ENCODE assay signal across 12 mouse cellular contexts in the genomic region with DNA sequence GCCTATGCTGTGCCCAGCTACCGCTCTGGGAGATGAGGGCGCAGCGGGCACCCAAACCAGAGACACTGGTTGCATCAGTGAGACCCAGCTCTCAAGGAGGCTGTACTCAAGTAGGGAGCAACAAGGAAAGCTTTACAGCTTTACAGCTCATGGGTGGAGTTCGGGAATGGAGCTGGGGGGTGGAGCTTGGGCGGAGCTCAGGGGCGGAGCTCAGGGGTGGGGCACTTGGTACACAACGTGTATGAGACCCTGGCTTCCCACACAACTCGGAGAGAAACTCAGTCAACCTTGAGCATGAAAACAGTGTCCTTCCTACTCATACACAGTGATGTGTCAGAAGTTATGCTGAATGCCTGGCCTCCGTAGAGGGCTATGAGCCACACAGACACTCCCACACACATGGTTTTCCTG. TPM values are rescaled to one million over a fixed set of nuclear protein-coding genes. Genes with fewer than 3 reads are reported as not detected.
A peak's percentile ranks its signal among the peaks of the same experiment; 100 is the strongest.
DNase-seq lines count a peak whose midpoint lies in the region; ATAC-seq lines count a peak whose summit lies in the region.
"Had no signal": no experiment of that assay in that cellular context is flagged by ENCODE, and none has a peak within 500 bp of the region (broad histone marks: within the 10 kb centered on the region; RNA-seq: fewer than 3 reads in every experiment).

No protein-coding gene starts in this region.

- H3K36me3 ChIP-seq in heart, embryonic 14.5 days (ENCODE audit: control insufficient read depth, insufficient read depth, low read length) = no peaks in the 10 kb centered on the region

- WGBS in heart, embryonic 14.5 days = 36% methylated on average over 9 of the region's 9 CpGs
- 22% methylated on average over 9 of the region's 9 CpGs for WGBS in large intestine, adult 2 months

- no peaks in the 10 kb centered on the region for H3K9me3 ChIP-seq in heart, embryonic 14.5 days (ENCODE audit: control insufficient read depth, low read length)

- DNase-seq in heart, adult 9 months (ENCODE audit: low spot score in 2 of 2) = no peak
- peak; percentile 73 for DNase-seq in testis, postnatal 10 days (ENCODE audit: low spot score)
- DNase-seq in testis, postnatal 14 days (ENCODE audit: low spot score) = no peak
- DNase-seq in large intestine, adult 2 months (ENCODE audit: low read depth, low spot score) = peak; percentile 62
- DNase-seq in layer of hippocampus, adult 8-10 months (ENCODE audit: low spot score in 2 of 2) = no peak
- DNase-seq in urinary bladder, postnatal 10 days (ENCODE audit: low spot score) = no peak
- DNase-seq in cerebellum, adult 9-11 months = no peak
- DNase-seq: left cerebral cortex, postnatal 4 days had no signal

- peaks cover 19% of the 10 kb centered on the region; the same call in 1 of the 2 replicates for H3K27me3 ChIP-seq in heart, embryonic 14.5 days (ENCODE audit: control insufficient read depth, insufficient read depth, low read length)

- 0 out of 2 replicates have a peak overlapping the region, but pooled peaks have one; percentile 7 for H3K4me2 ChIP-seq in heart, embryonic 14.5 days (ENCODE audit: low read length)

- H3K27ac ChIP-seq in heart, embryonic 14.5 days (replicated peaks in 1 of 2; ENCODE audit: control insufficient read depth in 1 of 2, insufficient read depth in 1 of 2, low read depth in 2 of 2, low read length in 2 of 2) = no peak overlapping the region

- H3K9ac ChIP-seq in heart, embryonic 14.5 days (ENCODE audit: low read length) = no peak overlapping the region

- H3K4me1 ChIP-seq in heart, embryonic 14.5 days (ENCODE audit: control insufficient read depth in 2 of 2, insufficient read depth in 2 of 2, low read length in 2 of 2) = peaks cover 24 to 42% of the 10 kb centered on the region in 2 experiments

- H3K4me3 ChIP-seq in heart, embryonic 14.5 days (ENCODE audit: control insufficient read depth in 1 of 2, insufficient read depth in 1 of 2, low read depth in 1 of 2, low read length in 2 of 2) = no peak overlapping the region
- H3K4me3 ChIP-seq: erythroblast, embryonic 14.5 days; myocyte had no signal

- ATAC-seq in heart, embryonic 14.5 days (ENCODE audit: insufficient number of reproducible peaks, insufficient read depth, low FRiP score, low read depth) = no peak
- ATAC-seq: CD4-positive, CD25-positive, alpha-beta regulatory T cell, adult 4 months had no signal

RNA-seq across cellular contexts. Expression of a gene that starts 35.2 kb away (rescaled TPM):
- 0.14 and 0.62 TPM in 2 replicates for polyA plus RNA-seq in heart, embryonic 14.5 days (2014; fragmentation: Nextera tagmentation; extraction: Ambion mirVana)
- 0.18 and 0.19 TPM in 2 replicates for polyA plus RNA-seq in large intestine, adult 2 months (2012; rRNA removed)
- 1 to 10 TPM; 1.3 to 2.3 (median 2.0) TPM for total RNA-seq in layer of hippocampus, adult 8-10 months (2022)
- polyA plus RNA-seq: erythroblast, embryonic 14.5 days had no signal

RNA-seq across cellular contexts. Expression of a gene that starts 35.4 kb away (rescaled TPM):
- 64.8 and 67.6 TPM in 2 replicates for polyA plus RNA-seq in heart, embryonic 14.5 days (2014; fragmentation: Nextera tagmentation; extraction: Ambion mirVana)
- 4.5 and 6.0 TPM in 2 replicates for polyA plus RNA-seq in large intestine, adult 2 months (2012; rRNA removed)
- 10 to 100 TPM; 22.7 to 25.6 (median 23.3) TPM for total RNA-seq in layer of hippocampus, adult 8-10 months (2022)

Comparison
In these comparisons a context has a peak if more than half of its experiments do, and no peak if none do; other contexts are left out.
1. DNase-seq: peak in testis, postnatal 10 days (single experiment) and large intestine, adult 2 months (single experiment); none in heart, adult 9 months (0 of 2), testis, postnatal 14 days (single experiment), layer of hippocampus, adult 8-10 months (0 of 2), urinary bladder, postnatal 10 days (single experiment) and cerebellum, adult 9-11 months (single experiment).